Mouse (Mus musculus) frontal cortex, adult 2 months (tissue): ENCODE results near the gene Mpnd. TPM values are rescaled to one million over a fixed set of nuclear protein-coding genes. Genes with fewer than 3 reads are reported as not detected.
"Not testable (repeated sequence)": the region's sequence is repeated elsewhere in the genome, so short reads cannot be mapped to it uniquely, and the experiment has no call there.

Source experiments
- DNase-seq, 2 experiments: peaks; one replicate each; pipeline ENCODE4 v3.0.0; 2022; ENCODE audit warnings: low spot score in 1 of 2; ENCODE audit errors: extremely low spot score in 1 of 2
- polyA plus RNA-seq: library from polyadenylated mRNA; depleted of rRNA; stranded (reverse); fragments of >200 nt; gene quantifications from 2 replicates; pipeline ENCODE4 v1.2.3, GENCODE M21; 2012; rRNA removed

The Mpnd gene
- polyA plus RNA-seq, 1 experiment, result 132 TPM

DNA sequence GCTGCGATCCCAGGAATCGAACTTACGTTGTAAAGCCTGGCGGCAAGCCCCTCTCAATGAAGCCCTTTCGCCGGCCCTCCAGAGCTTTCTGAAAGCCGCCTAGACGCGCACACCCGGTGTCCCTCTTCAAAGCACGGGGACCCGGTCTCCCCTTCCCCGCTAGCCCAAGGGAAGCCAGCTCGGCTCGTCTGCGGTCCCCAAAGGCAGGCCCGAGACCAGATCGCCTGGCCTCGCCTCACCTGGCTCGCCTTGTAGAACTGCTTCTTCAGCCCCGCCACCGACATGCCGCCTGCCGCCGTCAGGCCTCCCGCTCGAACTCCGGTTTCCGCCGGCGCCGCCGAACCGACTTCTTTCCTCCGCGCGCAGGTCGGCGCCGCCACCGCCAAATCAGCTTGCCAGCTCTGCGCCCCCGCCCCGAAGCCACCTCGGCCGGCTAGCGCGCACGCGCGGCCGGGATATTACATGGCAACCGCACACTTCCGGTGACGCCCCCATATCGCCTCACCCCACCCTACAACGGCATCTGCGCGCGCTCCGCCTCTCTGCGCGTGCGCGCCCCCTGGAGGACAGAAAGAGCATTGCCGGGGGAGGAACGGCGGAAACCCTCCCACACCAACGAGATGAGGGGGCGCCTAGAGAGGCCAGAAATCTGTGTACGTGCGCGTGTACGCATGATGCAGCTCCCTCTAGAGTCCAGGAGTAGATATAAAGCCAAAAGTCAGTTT lies 30.8 kb downstream of the Mpnd start, which contains the start of gene Sh3gl1:
Gene Sh3gl1, minus strand, starts transcription at position 460 of the 725 bp plus-strand sequence.
- peak; percentile 98 to 100 for DNase-seq

DNA sequence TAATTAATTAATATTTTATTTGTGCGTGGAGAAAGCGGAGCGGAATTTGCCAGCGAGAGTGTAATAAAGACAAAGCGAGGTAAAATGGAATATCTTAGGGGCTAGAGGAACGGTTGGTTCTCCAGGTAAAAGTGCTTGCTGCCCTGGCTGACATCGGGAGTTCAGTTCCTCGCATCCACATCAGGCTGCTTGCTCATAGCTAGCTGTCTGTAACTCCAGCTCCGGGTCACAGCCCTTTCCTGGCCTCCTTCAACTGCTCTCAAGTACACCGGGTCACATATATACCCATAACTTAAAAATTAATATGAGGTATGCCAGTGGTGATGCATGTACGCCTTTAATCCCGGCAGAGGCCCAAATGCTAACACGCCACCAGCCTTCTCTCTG lies 31.4 kb downstream of the Mpnd start:
- no peak for DNase-seq

DNA sequence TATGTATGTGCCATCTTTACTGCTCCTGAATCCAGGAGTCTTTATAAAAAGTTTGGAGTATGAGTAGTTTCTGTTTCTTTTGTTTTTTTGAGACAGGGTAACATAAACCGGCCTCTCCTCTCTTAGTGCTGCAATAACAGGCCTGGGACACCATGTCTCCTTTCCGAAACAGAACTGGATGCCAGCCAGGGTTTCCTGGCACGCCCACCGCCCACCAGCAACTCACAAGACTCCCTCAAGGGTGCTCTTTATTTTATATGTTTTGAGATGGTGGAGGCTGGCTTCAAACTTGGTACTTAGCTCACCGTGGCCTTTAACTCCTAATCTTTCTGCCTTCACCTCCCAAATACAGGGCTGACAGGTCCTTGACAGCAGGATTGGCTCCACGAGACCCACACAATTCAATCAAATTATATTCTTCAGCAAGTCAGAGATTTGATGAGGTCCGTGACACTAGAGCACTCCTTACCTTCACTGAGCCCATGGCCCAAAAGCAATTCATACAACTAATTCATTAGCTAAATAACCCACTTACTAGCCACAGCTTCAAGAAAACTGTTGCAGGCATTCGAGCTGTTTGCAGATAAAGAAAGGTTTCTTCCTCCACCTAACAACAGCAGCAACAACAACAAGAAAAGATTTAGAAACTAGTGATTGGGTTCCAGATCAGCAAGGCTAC lies 33.2 kb downstream of the Mpnd start:
- DNase-seq, result no peak

DNA sequence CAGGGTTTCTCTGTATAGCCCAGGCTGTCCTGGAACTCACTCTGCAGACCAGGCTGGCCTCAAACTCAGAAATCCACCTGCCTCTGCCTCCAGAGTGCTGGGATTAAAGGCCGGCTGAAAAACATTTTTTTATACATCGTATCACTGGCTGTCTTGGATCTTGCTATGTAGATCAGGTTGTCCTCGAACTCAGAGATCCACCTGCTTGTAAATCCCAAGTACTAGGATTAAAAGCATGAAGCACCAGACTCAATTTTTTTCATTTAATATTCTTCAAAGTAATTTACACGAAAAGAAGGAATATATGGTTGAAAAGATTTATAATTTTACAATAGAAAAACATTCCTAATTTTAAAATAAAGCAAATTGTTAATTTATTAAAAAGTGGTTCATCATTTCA lies 33.8 kb downstream of the Mpnd start:
- DNase-seq, result no peak

DNA sequence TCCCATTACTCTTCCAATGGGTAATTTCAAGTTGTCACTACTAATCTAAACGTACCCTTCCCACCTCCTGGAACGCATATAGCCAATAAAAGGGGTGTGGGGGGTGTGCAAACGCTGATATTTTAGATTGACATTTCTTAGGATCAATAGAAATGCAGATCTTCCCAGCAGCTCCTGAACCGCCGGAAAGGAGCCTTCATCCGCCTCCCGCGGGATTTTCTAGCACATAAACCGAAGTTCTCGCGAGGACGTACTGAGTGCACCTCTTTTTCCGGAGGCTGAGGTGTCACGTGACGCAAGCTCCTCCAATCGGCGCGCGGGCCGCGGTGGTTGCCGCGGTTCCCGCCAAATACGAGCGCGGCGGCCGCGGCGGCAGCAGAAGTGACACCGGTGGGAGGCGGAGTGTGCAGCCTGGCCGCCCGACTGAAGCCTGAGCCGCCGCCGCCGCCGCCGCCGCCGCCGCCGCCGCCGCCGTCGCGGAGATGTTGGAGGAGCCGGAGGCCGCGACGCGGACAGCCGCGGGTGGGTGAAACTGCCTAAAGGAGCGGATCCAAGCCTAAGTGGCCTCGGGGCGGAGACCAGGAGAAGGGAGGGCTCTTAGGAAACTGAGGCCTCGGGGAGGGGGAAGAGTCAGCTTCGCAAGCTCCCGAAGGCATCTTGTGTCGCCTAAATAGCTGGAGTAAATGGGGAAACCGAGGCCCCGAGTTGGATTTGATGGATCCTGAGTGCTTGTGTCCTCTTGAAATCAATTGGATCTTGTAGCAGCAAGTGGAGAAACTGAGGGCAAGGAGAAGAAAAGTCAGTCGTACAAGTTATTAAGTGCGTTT lies 34.7 kb downstream of the Mpnd start, which contains the start of gene Chaf1a:
Gene Chaf1a, plus strand, starts transcription at position 410 of the 827 bp plus-strand sequence.
- DNase-seq, result peak; percentile 98 to 99

DNA sequence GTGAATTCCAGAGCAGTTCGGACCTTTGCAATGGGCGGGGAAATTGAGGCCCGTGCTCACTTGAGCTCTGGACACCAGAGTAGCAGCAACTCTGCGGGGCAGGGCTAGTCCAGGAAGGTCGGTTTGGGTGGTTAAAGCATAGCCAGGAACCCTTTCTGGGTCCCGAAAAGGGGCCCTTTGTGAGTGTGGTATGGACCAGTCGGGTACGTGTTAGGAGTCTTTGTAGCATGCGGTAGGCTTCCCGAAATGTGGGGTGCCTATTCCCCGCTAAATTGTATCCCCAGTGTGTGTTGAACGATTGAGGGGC lies 35.3 kb downstream of the Mpnd start:
- DNase-seq, result no peak

DNA sequence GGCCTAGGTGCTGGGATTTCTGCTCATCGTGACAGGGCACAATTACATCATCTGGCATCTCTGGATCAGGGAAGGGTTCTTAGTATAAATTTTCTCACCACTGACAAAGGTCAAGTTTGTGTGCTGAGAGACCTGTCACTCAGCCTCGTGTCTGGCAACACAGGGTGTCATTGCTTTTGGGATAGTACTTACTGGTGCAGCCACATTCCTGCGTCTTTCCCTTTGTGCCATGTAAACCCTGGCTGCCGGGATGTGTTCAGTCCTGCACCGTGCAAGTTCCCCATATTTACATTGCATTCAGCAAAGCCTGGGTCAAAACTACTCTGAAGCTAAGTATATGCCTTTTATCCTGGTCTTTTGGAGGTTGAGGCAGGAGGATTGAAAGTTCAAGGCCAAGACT lies 45.9 kb downstream of the Mpnd start:
- DNase-seq, result no peak

DNA sequence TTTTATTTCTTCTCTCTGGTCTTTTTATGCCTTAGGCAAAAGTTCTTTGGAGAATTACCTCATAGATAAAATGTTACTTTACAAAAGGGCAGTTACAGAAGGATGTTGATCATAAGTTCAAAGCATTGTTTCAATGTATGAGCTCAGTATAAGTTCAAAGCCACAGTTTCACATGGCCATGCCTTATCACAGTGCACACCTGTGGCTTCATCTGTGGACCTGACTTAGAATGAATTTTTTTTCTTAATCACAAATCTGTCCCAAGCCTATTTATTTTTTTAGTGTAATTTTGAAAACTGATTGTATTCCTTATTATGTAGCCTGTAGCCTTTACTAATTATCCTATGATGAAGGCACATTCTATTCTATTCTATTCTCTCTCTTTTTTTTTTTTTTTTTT lies 49.4 kb downstream of the Mpnd start:
- DNase-seq, result no peak

DNA sequence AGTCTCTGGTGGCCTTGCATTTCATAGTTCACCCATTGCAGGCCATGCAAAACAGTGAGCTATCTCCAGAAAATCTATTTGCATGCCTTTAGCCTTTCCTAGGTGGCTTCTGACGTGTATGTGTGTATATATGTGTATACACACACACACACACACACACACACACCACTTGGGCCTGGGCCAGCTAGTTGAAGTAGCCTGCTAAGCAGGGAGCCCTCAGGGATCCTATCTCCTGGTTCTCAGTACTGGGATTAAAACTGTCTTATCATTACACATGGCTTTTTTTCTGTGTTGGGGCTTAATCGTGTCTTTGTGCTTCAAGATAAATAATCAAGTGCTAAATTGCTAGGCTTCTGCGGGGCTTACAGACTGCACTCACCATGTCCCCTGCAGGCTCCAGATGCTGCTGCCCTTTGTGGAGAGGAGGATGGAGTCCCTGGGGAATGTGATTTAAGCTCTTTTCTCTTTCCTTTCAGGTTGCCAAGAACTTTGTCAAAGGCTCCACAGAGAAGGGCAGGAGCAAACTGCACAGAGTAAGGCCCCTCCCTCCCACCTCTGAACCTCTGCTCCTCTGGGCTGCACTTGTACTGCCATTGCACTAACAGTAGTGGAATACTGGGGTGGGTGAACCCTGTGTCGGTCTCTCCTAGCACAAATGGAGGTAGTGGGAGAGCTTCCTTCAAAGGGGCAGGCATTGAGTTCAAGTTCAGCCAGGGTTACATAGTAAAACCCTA lies 50.6 kb downstream of the Mpnd start:
- no peak for DNase-seq

DNA sequence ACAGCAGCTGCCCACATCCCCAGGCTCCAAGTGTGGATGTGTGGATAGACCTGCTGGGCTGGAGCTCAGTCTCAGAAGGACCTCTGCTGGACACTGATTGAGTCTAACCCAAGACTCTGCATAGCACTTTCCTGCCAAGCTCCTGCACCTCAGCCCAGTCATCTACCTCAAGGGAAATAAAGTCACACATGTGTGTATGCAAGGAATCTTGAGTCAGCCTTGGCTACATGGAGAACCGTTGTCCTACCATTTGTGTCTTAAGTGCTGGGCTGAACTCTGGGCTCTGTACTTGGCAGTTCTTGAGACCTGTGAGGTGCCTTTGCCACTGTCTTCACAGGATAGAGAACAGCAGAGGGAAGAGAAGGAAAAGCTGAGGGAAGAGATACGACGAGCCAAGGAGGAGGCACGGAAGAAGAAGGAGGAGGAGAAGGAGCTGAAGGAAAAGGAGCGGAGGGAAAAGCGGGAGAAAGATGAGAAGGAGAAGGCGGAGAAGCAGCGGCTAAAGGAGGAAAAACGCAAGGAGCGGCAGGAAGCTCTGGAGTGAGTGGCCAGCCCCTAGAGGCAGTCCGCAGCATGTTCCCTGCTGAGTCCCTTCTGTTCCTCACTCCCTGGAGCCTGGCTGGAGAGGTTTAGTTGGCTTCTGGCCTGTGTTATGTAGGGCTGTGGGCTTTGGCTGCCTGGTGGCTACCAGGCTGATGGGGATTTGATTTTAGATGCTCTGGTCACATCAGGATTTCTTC lies 52.0 kb downstream of the Mpnd start:
- no peak for DNase-seq

DNA sequence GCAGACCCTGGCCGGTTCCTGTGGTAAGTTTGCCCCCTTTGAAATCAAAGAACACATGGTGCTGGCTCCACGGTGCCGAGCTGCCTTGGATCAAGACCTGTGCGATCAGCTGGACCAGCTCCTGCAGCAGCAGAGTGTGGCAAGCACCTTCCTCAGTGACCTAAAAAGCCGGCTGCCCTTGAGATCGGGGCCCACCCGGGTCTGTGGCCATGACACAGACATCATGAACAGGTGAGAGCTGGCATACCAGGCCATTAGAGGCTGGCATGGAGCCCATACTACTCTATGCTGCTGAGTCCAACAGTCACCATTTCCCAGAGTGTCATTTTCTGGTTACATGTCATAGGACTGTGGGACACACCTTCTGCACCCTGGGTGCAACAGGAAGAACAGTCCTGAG lies 56.6 kb downstream of the Mpnd start:
- DNase-seq, result no peak

DNA sequence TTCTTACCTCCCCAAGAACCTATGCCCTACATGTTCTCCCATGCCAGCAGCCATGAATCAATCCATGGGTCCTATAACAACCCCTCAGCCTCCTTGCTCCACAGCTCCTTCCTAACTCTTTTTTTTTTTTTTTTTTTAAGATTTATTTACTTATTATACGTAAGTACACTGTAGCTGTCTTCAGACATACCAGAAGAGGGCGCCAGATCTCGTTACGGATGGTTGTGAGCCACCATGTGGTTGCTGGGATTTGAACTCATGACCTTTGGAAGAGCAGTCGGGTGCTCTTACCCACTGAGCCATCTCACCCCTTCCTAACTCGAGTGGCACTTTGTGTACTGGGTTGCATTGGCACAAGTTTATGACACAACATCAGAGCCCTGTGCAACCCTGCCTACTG lies 60.2 kb downstream of the Mpnd start:
- not testable (repeated sequence) for DNase-seq

Other genes with a start within 250 kb of the Mpnd start
- gene Zfp119a, start 126.8 kb upstream of the Mpnd start, polyA plus RNA-seq, result 2.9 and 3.5 TPM in 2 replicates
- 5.7 and 7.0 TPM in 2 replicates for gene Zfp959, start 113.6 kb upstream of the Mpnd start, polyA plus RNA-seq
- gene Zfp119b, start 56.2 kb upstream of the Mpnd start, polyA plus RNA-seq, result 2.0 and 2.4 TPM in 2 replicates
- gene Ebi3, start 53.1 kb upstream of the Mpnd start, polyA plus RNA-seq, result 1.9 and 2.0 TPM in 2 replicates
- gene Yju2, start 46.6 kb upstream of the Mpnd start, polyA plus RNA-seq, result 10.6 and 12.3 TPM in 2 replicates
- 57.6 and 61.6 TPM in 2 replicates for gene Shd, start 35.2 kb upstream of the Mpnd start, polyA plus RNA-seq
- gene Fsd1, start 19.2 kb upstream of the Mpnd start, polyA plus RNA-seq, result 57.8 and 68.7 TPM in 2 replicates
- gene Stap2, start 127 bp upstream of the Mpnd start, polyA plus RNA-seq, result 4.7 and 5.3 TPM in 2 replicates
- 46.0 and 50.7 TPM in 2 replicates for gene Sh3gl1, start 30.9 kb downstream of the Mpnd start, polyA plus RNA-seq
- gene Chaf1a, start 34.7 kb downstream of the Mpnd start, polyA plus RNA-seq, result 2.7 and 2.8 TPM in 2 replicates
- 106 and 113 TPM in 2 replicates for gene Ubxn6, start 69.3 kb downstream of the Mpnd start, polyA plus RNA-seq
- 129 and 145 TPM in 2 replicates for gene Hdgfl2, start 73.9 kb downstream of the Mpnd start, polyA plus RNA-seq
- 0.36 and 0.56 TPM in 2 replicates for gene Plin4, start 104.1 kb downstream of the Mpnd start, polyA plus RNA-seq
- gene Plin5, start 111.9 kb downstream of the Mpnd start, polyA plus RNA-seq, result 0.19 and 0.38 TPM in 2 replicates
- gene Lrg1, start 116.3 kb downstream of the Mpnd start, polyA plus RNA-seq, result 1.9 and 3.4 TPM in 2 replicates
- gene Sema6b, start 134.6 kb downstream of the Mpnd start, polyA plus RNA-seq, result 89.0 and 95.5 TPM in 2 replicates
- 6.6 TPM in 2 replicates for gene Tnfaip8l1, start 156.8 kb downstream of the Mpnd start, polyA plus RNA-seq
- gene Mydgf, start 178.2 kb downstream of the Mpnd start, polyA plus RNA-seq, result 43.1 and 43.8 TPM in 2 replicates
- 49.7 and 52.4 TPM in 2 replicates for gene Dpp9, start 213.2 kb downstream of the Mpnd start, polyA plus RNA-seq